Mouse (Mus musculus) heart, embryonic 14.5 days (tissue): ENCODE data around the gene Lmln. TPM values are rescaled to one million over a fixed set of nuclear protein-coding genes. Genes with fewer than 3 reads are reported as not detected.
"Not testable (repeated sequence)": the region's sequence is repeated elsewhere in the genome, so short reads cannot be mapped to it uniquely, and the experiment has no call there.

Source experiments
- ATAC-seq: fragments of 200-750 bp; cut with Nextera tagmentation; 2 replicates; pipeline ENCODE4 v1.8.0; 2017; ENCODE audit warnings: low read depth, moderate TSS enrichment; ENCODE audit not compliant: insufficient number of reproducible peaks, insufficient read depth, low FRiP score
- H3K27ac ChIP-seq, 2 experiments: fragments of 200-500 bp in 1 of 2; fragments of 300-500 bp in 1 of 2; sonication (generic) in 1 of 2; replicated peaks in 1 of 2; 2 replicates each; pipeline ENCODE4 v1.5.1; 2012 to 2014; ENCODE audit warnings: low read depth in 2 of 2, low read length in 2 of 2, control low read depth in 1 of 2, mild to moderate bottlenecking in 1 of 2, mixed read lengths in 1 of 2; ENCODE audit not compliant: control insufficient read depth in 1 of 2, insufficient read depth in 1 of 2
- H3K27me3 ChIP-seq: fragments of 300-500 bp; sonication (generic); 2 replicates; pipeline ENCODE4 v1.6.1; 2014; ENCODE audit warnings: mild to moderate bottlenecking, low read length, control low read depth; ENCODE audit not compliant: control insufficient read depth, insufficient read depth
- H3K36me3 ChIP-seq: fragments of 300-500 bp; sonication (generic); 2 replicates; pipeline ENCODE4 v1.6.1; 2014; ENCODE audit warnings: mild to moderate bottlenecking, control low read depth, low read length, mixed read lengths; ENCODE audit not compliant: control insufficient read depth, insufficient read depth
- H3K4me1 ChIP-seq, 2 experiments: fragments of 200-500 bp in 1 of 2; fragments of 300-500 bp in 1 of 2; sonication (generic) in 1 of 2; 2 replicates each; pipeline ENCODE4 v1.6.1; 2012 to 2014; ENCODE audit warnings: low read length in 2 of 2, control low read depth in 1 of 2, mixed read lengths in 1 of 2; ENCODE audit not compliant: control insufficient read depth in 2 of 2, insufficient read depth in 2 of 2
- H3K4me2 ChIP-seq: fragments of 300-500 bp; sonication (generic); 2 replicates; pipeline ENCODE4 v1.6.1; 2014; ENCODE audit warnings: mild to moderate bottlenecking, low read length
- H3K4me3 ChIP-seq, 2 experiments: fragments of 200-500 bp in 1 of 2; fragments of 300-500 bp in 1 of 2; sonication (generic) in 1 of 2; 2 replicates each; pipeline ENCODE4 v1.5.1; 2012 to 2014; ENCODE audit warnings: low read length in 2 of 2, mild to moderate bottlenecking in 2 of 2, control low read depth in 1 of 2, low read depth in 1 of 2, moderate library complexity in 1 of 2; ENCODE audit not compliant: control insufficient read depth in 1 of 2, insufficient read depth in 1 of 2
- H3K9ac ChIP-seq: fragments of 300-500 bp; sonication (generic); 2 replicates; pipeline ENCODE4 v1.6.1; 2014; ENCODE audit warnings: mild to moderate bottlenecking, low read length
- H3K9me3 ChIP-seq: fragments of 300-500 bp; sonication (generic); 2 replicates; pipeline ENCODE4 v1.6.1; 2016; ENCODE audit warnings: low read length, control low read depth; ENCODE audit not compliant: control insufficient read depth
- WGBS: fragments of 180-500 bp; shearing (Covaris S2); extraction: QIAGEN DNeasy Blood & Tissue Kit; methylation state at CpG from one replicate; pipeline ENCODE4 v1.1.7; 2014; 5-methylcytosine and 5-hydroxymethylcytosine counted together
- polyA plus RNA-seq: library from polyadenylated mRNA; unstranded; fragments of >200 nt; fragmentation: Nextera tagmentation; extraction: Ambion mirVana; gene quantifications from 2 replicates; pipeline ENCODE4 v1.2.1, GENCODE M21; 2014

Gene Lmln
- polyA plus RNA-seq, 1 experiment from 2014 or later = 4.7 TPM

DNA sequence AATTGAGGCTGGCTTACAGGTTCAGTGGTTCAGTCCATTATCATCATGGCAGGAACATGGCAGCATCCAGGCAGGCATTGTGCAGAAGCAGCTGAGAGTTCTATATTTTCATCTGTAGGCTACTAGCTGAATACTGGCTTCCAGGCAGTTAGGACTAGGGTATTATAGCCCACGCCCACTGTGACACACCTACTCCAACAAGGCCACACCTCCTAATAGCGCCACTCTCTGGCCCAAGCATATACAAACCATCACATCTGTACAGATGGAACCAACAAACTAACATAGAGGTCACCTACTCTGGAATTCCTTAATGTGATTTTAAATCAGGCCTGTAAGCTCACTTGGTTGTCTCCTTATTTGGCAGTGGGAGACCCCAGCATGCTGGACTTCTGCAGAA, 13.6 kb upstream of the Lmln start:
- 57% methylated on average over 2 of the region's 2 CpGs for WGBS
- Histone ChIP-seq H3K4me2 (no peak overlapping the region), H3K27me3 (no peaks in the 10 kb centered on the region), H3K9ac (no peak overlapping the region), H3K27ac (no peak overlapping the region), H3K4me3 (no peak overlapping the region), H3K36me3 (no peaks in the 10 kb centered on the region), H3K9me3 (no peaks in the 10 kb centered on the region), H3K4me1 (no peaks in the 10 kb centered on the region)
- ATAC-seq = no peak

DNA sequence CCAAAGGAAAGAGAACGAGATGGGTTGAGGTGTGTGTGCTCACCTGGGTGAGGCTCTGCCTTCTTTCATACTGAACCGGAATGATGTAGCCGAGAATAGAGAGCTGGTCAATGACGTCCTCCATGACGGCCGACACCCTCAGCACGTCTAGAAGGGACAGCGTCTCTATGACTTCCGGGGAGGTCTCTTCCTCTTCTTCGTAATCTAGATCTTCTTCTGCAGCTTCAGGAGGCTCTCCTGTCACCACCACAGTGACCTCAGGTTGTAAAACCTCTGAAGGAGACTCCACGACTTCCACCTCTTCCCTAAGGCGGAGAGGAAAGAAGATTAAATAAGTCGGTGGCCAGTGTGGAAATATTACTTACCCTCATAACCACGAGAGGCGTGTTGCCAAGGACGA, 12.5 kb upstream of the Lmln start:
- no peak overlapping the region for H3K27ac ChIP-seq
- no peaks in the 10 kb centered on the region for H3K4me1 ChIP-seq
- 85% methylated on average over 16 of the region's 16 CpGs for WGBS
- no peaks in the 10 kb centered on the region for H3K27me3 ChIP-seq
- no peak overlapping the region for H3K4me2 ChIP-seq
- H3K36me3 ChIP-seq = no peaks in the 10 kb centered on the region
- H3K9ac ChIP-seq = no peak overlapping the region
- no peak for ATAC-seq
- no peaks in the 10 kb centered on the region for H3K9me3 ChIP-seq
- no peak overlapping the region for H3K4me3 ChIP-seq

DNA sequence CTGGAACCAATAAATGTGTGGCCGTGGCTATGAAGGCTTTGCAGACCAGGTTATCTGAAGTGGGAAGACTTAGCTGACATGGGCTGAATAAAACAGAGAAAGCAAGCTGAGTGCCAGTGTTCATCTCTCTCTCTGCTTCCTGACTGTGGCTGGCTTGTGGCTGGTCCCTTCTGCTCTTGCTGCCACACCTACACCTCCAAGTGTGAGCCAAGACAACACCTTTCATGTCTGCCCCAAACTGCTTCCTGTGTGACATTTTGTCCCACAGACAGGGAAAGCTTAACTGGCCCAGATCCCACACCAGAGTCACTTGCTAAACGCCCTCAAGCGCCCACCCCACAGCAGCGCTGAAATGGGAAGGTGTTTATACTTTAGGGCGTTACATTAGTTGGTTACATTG, 9.2 kb upstream of the Lmln start:
- Histone ChIP-seq H3K36me3 (peaks cover 4% of the 10 kb centered on the region), H3K4me1 (peaks cover 3 to 7% of the 10 kb centered on the region in 2 experiments; a peak in 3 of 4 replicates), H3K4me2 (no peak overlapping the region), H3K27me3 (no peaks in the 10 kb centered on the region), H3K4me3 (no peak overlapping the region), H3K9ac (no peak overlapping the region), H3K27ac (no peak overlapping the region), H3K9me3 (no peaks in the 10 kb centered on the region)
- no peak for ATAC-seq
- WGBS = 62% methylated on average over 5 of the region's 5 CpGs

DNA sequence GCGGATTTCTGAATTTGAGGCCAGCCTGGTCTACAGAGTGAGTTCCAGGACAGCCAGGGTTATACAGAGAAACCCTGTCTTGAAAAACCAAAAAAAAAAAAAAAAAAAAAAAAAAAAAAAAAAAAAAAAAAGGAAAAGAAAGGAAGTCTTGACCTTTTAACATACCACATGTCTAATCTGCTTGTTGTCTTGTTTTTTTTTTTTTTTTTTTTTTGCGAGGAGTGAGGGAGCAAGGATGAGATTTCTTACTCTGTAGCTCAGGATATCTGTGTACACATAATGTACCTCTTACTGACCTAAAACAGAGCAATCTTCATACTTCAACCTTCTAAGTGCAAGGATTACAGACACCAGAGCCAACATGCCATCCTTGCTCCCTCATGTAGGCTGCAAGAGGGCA, 7.4 kb upstream of the Lmln start:
- not testable (repeated sequence) for H3K4me3 ChIP-seq, H3K27ac ChIP-seq, H3K27me3 ChIP-seq, H3K9me3 ChIP-seq, ATAC-seq, H3K4me2 ChIP-seq, H3K9ac ChIP-seq
- Histone ChIP-seq H3K4me1 (peaks cover 3 to 18% of the 10 kb centered on the region in 2 experiments; a peak in 3 of 4 replicates), H3K36me3 (peaks cover 22% of the 10 kb centered on the region)
- 57% methylated on average over 2 of the region's 2 CpGs for WGBS

DNA sequence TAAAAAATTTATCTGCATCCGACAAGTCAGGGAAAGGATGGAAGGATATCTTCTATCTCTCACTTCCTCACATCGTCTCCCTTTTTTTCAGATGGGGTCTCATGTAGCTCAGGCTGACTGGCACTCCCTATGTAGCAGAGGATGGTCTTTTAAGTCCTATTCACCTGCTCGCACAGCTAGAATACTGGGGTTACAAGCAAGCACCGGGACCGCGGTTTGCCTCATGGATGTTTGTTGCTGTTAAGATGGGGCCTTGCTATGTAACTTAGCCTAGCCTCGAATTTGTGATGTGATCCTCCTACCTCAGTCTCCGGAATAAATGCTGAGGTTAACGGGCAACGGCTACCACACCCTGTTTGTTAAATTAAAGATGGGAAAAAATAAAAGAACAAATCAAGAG, 6.7 kb upstream of the Lmln start:
- no peak overlapping the region for H3K27ac ChIP-seq
- no peaks in the 10 kb centered on the region for H3K27me3 ChIP-seq
- peak overlapping the region; percentile 19 to 77; a peak in 3 of 4 replicates for H3K4me3 ChIP-seq
- no peak for ATAC-seq
- H3K4me2 ChIP-seq = peak overlapping the region; percentile 79
- H3K36me3 ChIP-seq = peaks cover 30% of the 10 kb centered on the region
- no peaks in the 10 kb centered on the region for H3K9me3 ChIP-seq
- 22% methylated on average over 10 of the region's 10 CpGs for WGBS
- H3K4me1 ChIP-seq = peaks cover 3 to 18% of the 10 kb centered on the region in 2 experiments; a peak in 3 of 4 replicates
- peak overlapping the region; percentile 97 for H3K9ac ChIP-seq

GRCm38 (mm10) chr16:33056095-33056785, 6.1 kb upstream of the Lmln start, which contains the start of the genes Iqcg and Rpl35a:
Gene Iqcg, minus strand, starts transcription at chr16:33056218.
Gene Rpl35a, plus strand, starts transcription at chr16:33056453.
- peaks cover 3 to 18% of the 10 kb centered on the region in 2 experiments; a peak in 3 of 4 replicates for H3K4me1 ChIP-seq
- no peaks in the 10 kb centered on the region for H3K27me3 ChIP-seq
- peak within 1 kb of the TSS; percentile 97 for H3K9ac ChIP-seq
- peak within 1 kb of the TSS; percentile 89 to 90 for H3K27ac ChIP-seq
- peak within 1 kb of the TSS; percentile 77 to 78 for H3K4me3 ChIP-seq
- H3K4me2 ChIP-seq = peak within 1 kb of the TSS; percentile 79
- H3K9me3 ChIP-seq = no peaks in the 10 kb centered on the region
- peaks cover 35% of the 10 kb centered on the region for H3K36me3 ChIP-seq
- ATAC-seq = peak; percentile 90
- 0% methylated on average over 47 of the region's 47 CpGs for WGBS

GRCm38 (mm10) chr16:33056786-33057185, 5.5 kb upstream of the Lmln start:
- Histone ChIP-seq H3K4me3 (peak overlapping the region; percentile 77 to 78), H3K4me2 (peak overlapping the region; percentile 79), H3K36me3 (peaks cover 35% of the 10 kb centered on the region), H3K9me3 (no peaks in the 10 kb centered on the region), H3K4me1 (peaks cover 3 to 20% of the 10 kb centered on the region in 2 experiments; a peak in 3 of 4 replicates), H3K9ac (peak overlapping the region; percentile 97), H3K27ac (peak overlapping the region; percentile 69 to 90), H3K27me3 (no peaks in the 10 kb centered on the region)
- WGBS = under 1% methylated on average over 24 of the region's 24 CpGs
- no peak for ATAC-seq
